Mouse (Mus musculus): Measurements from ENCODE around the gene 3110040N11Rik.
A peak's percentile ranks its signal among the peaks of the same experiment; 100 is the strongest.
"Not testable (repeated sequence)": the region's sequence is repeated elsewhere in the genome, so short reads cannot be mapped to it uniquely, and the experiment has no call there.

3110040N11Rik gene

DNA sequence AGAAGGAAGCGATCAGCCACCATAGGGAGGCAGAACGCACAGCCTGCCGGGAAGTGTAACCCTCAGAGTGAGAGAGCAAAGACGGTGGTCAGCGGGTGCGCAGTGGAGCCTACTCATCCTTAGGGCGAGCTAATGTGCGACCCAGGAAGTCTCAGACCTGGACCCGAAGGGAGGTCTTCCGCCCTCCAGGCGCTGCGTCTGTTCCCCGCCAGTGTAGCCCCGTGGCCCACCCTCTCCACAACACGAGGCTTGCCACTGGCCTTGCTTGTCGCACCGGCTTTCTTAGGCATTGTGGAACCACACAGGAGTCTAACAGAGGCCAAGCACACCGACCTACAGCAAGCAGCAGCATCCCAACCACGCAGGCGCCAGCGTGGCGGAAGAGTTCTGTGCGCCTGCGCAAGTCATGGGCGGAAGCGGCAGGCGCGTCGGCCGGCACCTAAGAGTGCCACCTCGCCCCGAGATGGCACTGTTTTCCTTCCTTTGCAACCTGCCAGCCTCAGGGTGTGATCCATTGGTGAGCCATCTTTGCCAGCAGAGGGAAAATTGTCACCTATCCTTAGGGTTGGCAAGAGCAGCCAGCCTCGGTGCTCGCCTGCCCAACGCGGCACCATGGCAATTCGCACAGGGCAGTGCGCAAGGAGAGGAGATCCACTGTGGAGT, at the start of gene 3110040N11Rik:
Gene 3110040N11Rik (minus strand): TSS at position 384 of the 663 bp plus-strand sequence.
- peak; percentile 78 for DNase-seq (ENCODE audit: low spot score)

GRCm38 (mm10) chr7:81837771-81838170, 48.5 kb upstream of the 3110040N11Rik start:
- not testable (repeated sequence) for DNase-seq (ENCODE audit: low spot score)

DNA sequence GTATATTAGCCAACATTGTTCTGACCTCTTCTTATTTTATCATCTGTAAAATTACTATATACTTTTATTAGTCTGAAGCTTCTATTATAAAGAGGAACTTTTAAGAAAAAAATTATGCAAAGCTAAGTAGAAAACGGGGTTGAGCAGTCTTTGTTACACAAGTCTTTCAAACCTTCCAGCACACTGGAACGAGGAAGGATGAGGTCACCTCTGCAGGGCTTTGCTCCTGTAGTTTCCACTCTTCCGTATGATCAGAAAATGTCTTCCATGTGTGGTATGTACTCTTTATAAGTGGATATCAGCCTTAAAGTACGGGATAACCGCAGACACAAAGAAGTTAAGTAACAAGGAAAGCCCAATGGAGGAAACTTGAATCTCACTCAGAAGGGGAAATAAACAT, 46.2 kb upstream of the 3110040N11Rik start:
- no peak for DNase-seq (ENCODE audit: low spot score)

GRCm38 (mm10) chr7:81834847-81835246, 45.6 kb upstream of the 3110040N11Rik start:
- DNase-seq (ENCODE audit: low spot score) = no peak

- peak; percentile 87 for DNase-seq (ENCODE audit: low spot score)
Observed at GRCm38 (mm10) chr7:81829379-81829894, 40.2 kb upstream of the 3110040N11Rik start, which contains the start of gene Btbd1. Gene Btbd1 (minus strand): TSS chr7:81829431.

- peak; percentile 77 for DNase-seq (ENCODE audit: low spot score)
Observed at GRCm38 (mm10) chr7:81828681-81829378, 39.6 kb upstream of the 3110040N11Rik start.

DNA sequence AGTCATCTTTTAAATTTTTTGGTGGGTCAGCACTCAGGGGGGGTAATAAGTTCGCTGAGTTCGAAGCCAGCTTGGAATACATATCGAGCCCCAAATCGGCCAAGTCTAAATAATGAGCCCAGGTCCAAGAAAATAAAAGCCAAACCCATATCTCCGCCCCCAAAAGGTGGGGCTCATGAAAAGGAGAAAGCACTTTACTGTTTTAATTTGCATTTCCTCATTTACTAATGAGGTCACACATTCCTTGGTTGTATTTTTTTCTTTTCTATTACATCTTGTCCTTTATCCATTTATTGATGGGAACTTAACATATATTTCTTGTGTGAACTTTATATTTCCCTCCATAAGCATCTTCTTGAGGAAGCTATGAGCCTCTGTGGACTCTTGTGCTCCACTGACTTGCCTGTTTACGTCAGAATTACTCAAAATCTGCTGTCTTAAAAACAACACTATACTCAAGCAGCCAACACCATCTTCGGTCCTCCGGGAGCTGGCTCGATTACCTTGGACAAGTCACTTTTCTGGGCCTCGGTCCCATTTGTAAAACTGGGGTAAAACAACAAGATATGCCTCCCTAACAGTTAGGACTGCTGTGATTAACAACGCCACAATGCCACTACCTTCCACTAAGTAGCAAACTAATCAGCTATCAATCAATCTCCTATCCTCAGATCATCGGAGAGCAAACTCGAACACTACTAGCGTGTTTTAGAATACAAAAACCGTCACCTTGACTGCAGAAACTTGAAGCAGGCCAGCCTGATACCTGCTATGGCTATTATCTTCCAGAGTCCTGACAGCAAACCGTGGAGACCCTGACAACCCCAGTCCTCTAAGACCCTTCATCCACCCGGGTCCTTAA, 38.8 kb upstream of the 3110040N11Rik start:
- no peak for DNase-seq (ENCODE audit: low spot score)

GRCm38 (mm10) chr7:81825381-81825780, 36.1 kb upstream of the 3110040N11Rik start:
- DNase-seq (ENCODE audit: low spot score) = no peak

GRCm38 (mm10) chr7:81824906-81825305, 35.6 kb upstream of the 3110040N11Rik start:
- DNase-seq (ENCODE audit: low spot score) = no peak

DNA sequence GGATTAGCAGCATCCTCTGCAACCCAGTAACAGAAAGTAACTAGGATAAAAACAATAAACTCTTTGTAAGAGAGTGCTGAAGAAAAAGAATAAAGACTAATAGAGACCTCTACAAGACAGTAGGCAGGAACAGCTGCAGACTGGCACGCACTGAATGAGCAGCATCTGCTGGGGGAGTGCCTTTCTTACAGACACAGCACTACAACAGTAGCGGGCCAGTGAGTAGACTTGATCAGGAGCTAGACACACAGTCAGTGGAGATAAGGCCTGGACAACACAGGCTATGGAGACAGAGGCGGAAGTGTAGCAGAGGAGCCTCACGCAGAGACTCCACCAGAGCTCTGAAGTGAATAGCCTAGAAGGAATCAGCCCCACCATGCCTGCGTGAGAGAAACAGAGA, 16.8 kb upstream of the 3110040N11Rik start:
- DNase-seq (ENCODE audit: low spot score) = no peak

DNA sequence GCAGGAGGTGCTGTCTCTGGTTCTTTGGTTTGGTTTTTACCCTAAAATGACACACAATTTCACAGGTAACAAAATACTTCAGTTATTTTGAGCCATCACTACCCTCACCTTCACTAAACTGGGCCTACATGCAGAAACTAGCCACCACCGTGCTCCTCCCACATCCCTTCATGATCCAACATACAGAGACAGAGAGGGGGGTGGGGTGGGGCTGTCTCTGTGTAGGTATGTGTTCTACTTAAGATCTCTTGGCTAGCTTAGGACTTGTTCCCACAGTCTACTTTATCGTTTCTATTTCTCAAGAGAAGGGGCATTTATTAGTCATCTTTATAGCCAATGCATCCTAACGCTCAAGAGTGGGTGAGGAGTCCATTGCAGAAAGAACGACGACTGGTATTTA, 742 bp downstream of the 3110040N11Rik start:
- DNase-seq (ENCODE audit: low spot score) = no peak

DNA sequence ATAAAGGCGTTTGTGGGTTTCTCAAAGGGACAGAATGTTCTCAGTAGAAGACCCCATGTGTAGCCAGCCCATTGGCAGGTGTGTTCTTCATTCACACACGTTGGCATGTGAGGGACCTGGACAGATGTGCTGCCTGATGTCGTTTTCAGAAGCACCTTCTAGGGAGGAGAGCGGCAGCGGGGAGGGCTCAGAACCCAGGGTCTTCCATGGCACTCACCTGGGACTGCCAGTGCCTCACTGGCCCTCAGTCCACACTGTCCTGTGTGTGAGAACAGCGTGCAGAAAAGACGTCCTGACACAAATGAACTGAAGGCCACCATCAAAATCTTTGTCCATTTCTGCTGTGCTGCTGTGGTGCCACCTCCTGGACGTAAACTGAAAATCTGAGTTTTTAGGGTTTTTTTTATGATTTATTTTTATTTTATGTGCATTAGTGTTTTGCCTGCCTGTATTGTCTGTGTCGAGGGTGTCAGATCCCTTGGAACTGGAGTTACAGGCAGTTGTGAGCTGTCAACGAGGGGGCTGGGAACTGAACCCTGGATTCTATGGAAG, 11.5 kb downstream of the 3110040N11Rik start:
- no peak for DNase-seq (ENCODE audit: low spot score)

- DNase-seq (ENCODE audit: low spot score) = no peak
Observed at GRCm38 (mm10) chr7:81775325-81775724, 14.0 kb downstream of the 3110040N11Rik start.

GRCm38 (mm10) chr7:81772786-81773539, 16.3 kb downstream of the 3110040N11Rik start:
- DNase-seq (ENCODE audit: low spot score) = no peak

- DNase-seq (ENCODE audit: low spot score) = peak; percentile 45
Observed at GRCm38 (mm10) chr7:81763110-81763845, 26.0 kb downstream of the 3110040N11Rik start.

- peak; percentile 92 for DNase-seq (ENCODE audit: low spot score)
Observed at GRCm38 (mm10) chr7:81762180-81763109, 26.8 kb downstream of the 3110040N11Rik start, which contains the start of gene Ramac. Gene Ramac (plus strand): TSS chr7:81762925.

GRCm38 (mm10) chr7:81747956-81748355, 41.3 kb downstream of the 3110040N11Rik start:
- no peak for DNase-seq (ENCODE audit: low spot score)

- DNase-seq (ENCODE audit: low spot score) = no peak
Observed at GRCm38 (mm10) chr7:81744145-81744544, 45.1 kb downstream of the 3110040N11Rik start.

GRCm38 (mm10) chr7:81740010-81740409, 49.3 kb downstream of the 3110040N11Rik start:
- no peak for DNase-seq (ENCODE audit: low spot score)

Data from testis, postnatal 14 days (tissue).